Mouse (Mus musculus): Measurements from ENCODE around the gene Ubb. TPM values are rescaled to one million over a fixed set of nuclear protein-coding genes. Genes with fewer than 3 reads are reported as not detected.
A peak's percentile ranks its signal among the peaks of the same experiment; 100 is the strongest.

Ubb gene
- polyA plus RNA-seq, 1 experiment from 2014 or later, result 4,426 TPM

DNA sequence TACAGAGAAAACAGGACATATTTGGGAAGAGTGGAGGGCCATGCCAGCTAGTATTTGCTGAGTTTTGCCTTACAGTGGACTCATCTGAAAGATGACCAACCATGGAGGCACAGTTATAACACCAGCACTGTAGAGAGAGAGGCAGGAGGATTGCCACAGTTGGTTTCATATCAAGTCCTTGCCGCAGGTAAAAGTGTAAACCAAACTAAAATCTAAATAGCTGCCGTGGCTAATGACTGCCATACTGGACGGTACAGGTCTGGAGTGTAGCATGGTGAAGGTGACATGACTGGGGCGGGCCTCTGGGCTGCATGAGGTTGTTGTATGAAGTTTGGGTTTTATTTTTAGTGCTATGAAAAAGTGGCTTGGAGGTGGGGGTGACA lies 23.7 kb downstream of the Ubb start:
- ATAC-seq (ENCODE audit: low FRiP score) (no peak), DNase-seq (ENCODE audit: low spot score) (no peak)
- Histone ChIP-seq H3K9ac (no peak overlapping the region), H3K4me1 (replicated peaks; ENCODE audit: control insufficient read depth, insufficient read depth, low read length) (no peaks in the 10 kb centered on the region; the same call in none of the 2 replicates), H3K36me3 (replicated peaks; ENCODE audit: control insufficient read depth, insufficient read depth) (peaks cover 10% of the 10 kb centered on the region; the same call in 1 of the 2 replicates), H3K27me3 (ENCODE audit: control insufficient read depth, insufficient read depth, low read length) (no peaks in the 10 kb centered on the region), H3K4me3 (replicated peaks; ENCODE audit: low read length) (no peak overlapping the region), H3K9me3 (ENCODE audit: control insufficient read depth, low read length) (no peaks in the 10 kb centered on the region), H3K27ac (no peak overlapping the region), H3K4me2 (replicated peaks) (no peak overlapping the region)
- WGBS, result 86% methylated on average over 4 of the region's 4 CpGs

DNA sequence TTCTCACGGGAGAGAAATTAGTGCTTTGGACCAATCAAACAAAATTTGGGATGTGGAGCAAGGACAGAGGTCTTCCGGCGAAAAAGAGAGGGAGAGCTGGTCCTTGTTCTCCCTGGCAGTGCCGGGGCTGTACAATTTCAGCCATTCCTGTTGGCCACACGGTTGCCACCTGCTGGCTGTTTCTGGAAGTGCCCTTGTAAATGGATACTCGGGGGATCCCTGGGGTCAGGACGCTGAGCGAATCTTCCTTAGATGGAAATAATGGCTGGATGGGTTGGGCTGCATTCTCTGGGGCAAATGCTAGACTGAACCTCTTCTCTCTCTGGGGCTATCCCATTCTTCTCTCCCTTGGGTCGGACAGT lies 24.3 kb downstream of the Ubb start:
- Histone ChIP-seq H3K9me3 (ENCODE audit: control insufficient read depth, low read length) (no peaks in the 10 kb centered on the region), H3K27me3 (ENCODE audit: control insufficient read depth, insufficient read depth, low read length) (no peaks in the 10 kb centered on the region), H3K4me1 (replicated peaks; ENCODE audit: control insufficient read depth, insufficient read depth, low read length) (no peaks in the 10 kb centered on the region; the same call in none of the 2 replicates), H3K4me2 (replicated peaks) (peak overlapping the region; percentile 76), H3K4me3 (replicated peaks; ENCODE audit: low read length) (peak overlapping the region; percentile 41), H3K36me3 (replicated peaks; ENCODE audit: control insufficient read depth, insufficient read depth) (peaks cover 10% of the 10 kb centered on the region; the same call in 1 of the 2 replicates), H3K27ac (peak overlapping the region; percentile 75), H3K9ac (peak overlapping the region; percentile 63)
- 2% methylated on average over 9 of the region's 9 CpGs for WGBS
- DNase-seq (ENCODE audit: low spot score) (peak; percentile 94), ATAC-seq (ENCODE audit: low FRiP score) (peak; percentile 82)

- Histone ChIP-seq H3K36me3 (replicated peaks; ENCODE audit: control insufficient read depth, insufficient read depth) (peaks cover 10% of the 10 kb centered on the region; the same call in 1 of the 2 replicates), H3K4me2 (replicated peaks) (peak overlapping the region; percentile 76), H3K9me3 (ENCODE audit: control insufficient read depth, low read length) (no peaks in the 10 kb centered on the region), H3K27me3 (ENCODE audit: control insufficient read depth, insufficient read depth, low read length) (no peaks in the 10 kb centered on the region), H3K4me1 (replicated peaks; ENCODE audit: control insufficient read depth, insufficient read depth, low read length) (no peaks in the 10 kb centered on the region; the same call in none of the 2 replicates), H3K27ac (peak overlapping the region; percentile 75), H3K4me3 (replicated peaks; ENCODE audit: low read length) (peak overlapping the region; percentile 41), H3K9ac (peak overlapping the region; percentile 63)
- 5% methylated on average over 27 of the region's 27 CpGs for WGBS
- DNase-seq (ENCODE audit: low spot score) (peak; percentile 53), ATAC-seq (ENCODE audit: low FRiP score) (peak; percentile 77; the same call in 1 of the 2 replicates)
Observed at GRCm38 (mm10) chr11:62575659-62576438, 24.9 kb downstream of the Ubb start.

DNA sequence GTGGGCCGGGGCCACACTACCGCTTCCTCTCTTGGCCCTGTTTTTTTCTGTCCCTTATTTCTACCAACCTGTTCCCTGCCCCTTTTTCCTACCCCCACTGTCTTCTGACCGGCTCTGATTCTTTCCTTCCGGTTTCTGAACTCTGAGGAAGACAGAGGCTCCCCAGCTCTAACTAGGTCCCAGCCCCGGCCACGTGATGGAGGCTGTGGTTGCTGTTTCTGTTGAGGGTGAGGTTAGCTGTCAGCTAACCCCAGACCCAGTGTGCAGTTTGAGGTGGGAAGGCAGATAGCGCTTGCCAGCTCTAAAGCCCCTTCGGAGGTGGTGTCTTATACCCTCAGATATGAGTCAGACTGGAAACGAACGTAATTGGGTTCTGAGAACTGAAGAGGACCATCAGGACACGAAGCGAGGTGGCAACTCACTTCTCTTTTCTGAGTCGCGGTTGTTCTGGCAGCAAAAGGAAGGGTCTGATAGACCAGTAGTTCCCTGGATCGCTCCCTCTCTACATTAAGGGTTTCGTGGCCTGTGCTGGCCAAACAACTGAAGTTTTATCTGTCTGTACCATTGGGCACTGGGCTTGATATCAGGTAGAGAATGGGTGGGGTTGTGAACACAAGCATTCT lies 25.7 kb downstream of the Ubb start:
- Histone ChIP-seq H3K27me3 (ENCODE audit: control insufficient read depth, insufficient read depth, low read length) (no peaks in the 10 kb centered on the region), H3K4me1 (replicated peaks; ENCODE audit: control insufficient read depth, insufficient read depth, low read length) (no peaks in the 10 kb centered on the region; the same call in none of the 2 replicates), H3K4me2 (replicated peaks) (peak overlapping the region; percentile 76), H3K9me3 (ENCODE audit: control insufficient read depth, low read length) (no peaks in the 10 kb centered on the region), H3K27ac (peak overlapping the region; percentile 75; the same call in 1 of the 2 replicates), H3K9ac (peak overlapping the region; percentile 63), H3K36me3 (replicated peaks; ENCODE audit: control insufficient read depth, insufficient read depth) (peaks cover 16% of the 10 kb centered on the region; the same call in 1 of the 2 replicates), H3K4me3 (replicated peaks; ENCODE audit: low read length) (peak overlapping the region; percentile 41)
- WGBS, result 66% methylated on average over 16 of the region's 16 CpGs
- DNase-seq (ENCODE audit: low spot score) (no peak), ATAC-seq (ENCODE audit: low FRiP score) (no peak)

- no peak overlapping the region for H3K27ac ChIP-seq
- no peak overlapping the region for H3K9ac ChIP-seq
- no peaks in the 10 kb centered on the region for H3K4me1 ChIP-seq (replicated peaks; ENCODE audit: control insufficient read depth, insufficient read depth, low read length)
- H3K4me3 ChIP-seq (replicated peaks; ENCODE audit: low read length), result no peak overlapping the region
- H3K27me3 ChIP-seq (ENCODE audit: control insufficient read depth, insufficient read depth, low read length), result no peaks in the 10 kb centered on the region
- ATAC-seq (ENCODE audit: low FRiP score) (no peak), DNase-seq (ENCODE audit: low spot score) (no peak)
- H3K9me3 ChIP-seq (ENCODE audit: control insufficient read depth, low read length), result no peaks in the 10 kb centered on the region
- H3K36me3 ChIP-seq (replicated peaks; ENCODE audit: control insufficient read depth, insufficient read depth), result peaks cover 27% of the 10 kb centered on the region
- H3K4me2 ChIP-seq (replicated peaks), result no peak overlapping the region
- 64% methylated on average over 6 of the region's 6 CpGs for WGBS
Observed at GRCm38 (mm10) chr11:62583031-62583430, 32.1 kb downstream of the Ubb start.

DNA sequence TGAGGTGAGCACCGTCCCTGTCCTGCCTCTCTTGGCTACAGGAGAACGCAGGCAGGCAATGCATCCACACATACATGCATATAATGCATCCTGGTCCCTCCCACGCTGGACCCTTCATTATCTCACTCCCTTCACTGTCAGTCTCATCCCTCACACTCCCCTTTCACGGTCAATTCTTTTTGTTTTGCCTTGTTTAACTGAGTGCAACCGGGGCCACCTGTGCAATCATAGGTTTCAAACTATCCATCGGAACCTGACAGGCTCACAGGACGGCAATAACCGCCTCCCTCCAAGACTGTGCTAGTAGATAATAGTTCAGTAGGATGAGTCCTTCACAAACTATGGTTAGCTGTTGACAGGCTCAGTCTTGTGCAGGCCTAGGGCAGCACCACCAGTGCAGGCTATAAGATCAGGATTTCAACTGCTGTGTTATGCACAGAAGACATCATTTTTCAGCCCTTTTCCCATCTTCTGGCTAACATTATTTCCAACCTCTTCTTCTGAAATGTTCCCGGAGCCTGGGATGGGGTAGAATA lies 33.8 kb downstream of the Ubb start:
- Histone ChIP-seq H3K4me3 (replicated peaks; ENCODE audit: low read length) (no peak overlapping the region), H3K9me3 (ENCODE audit: control insufficient read depth, low read length) (no peaks in the 10 kb centered on the region), H3K27ac (no peak overlapping the region), H3K9ac (no peak overlapping the region), H3K36me3 (replicated peaks; ENCODE audit: control insufficient read depth, insufficient read depth) (peaks cover 30% of the 10 kb centered on the region), H3K4me1 (replicated peaks; ENCODE audit: control insufficient read depth, insufficient read depth, low read length) (no peaks in the 10 kb centered on the region), H3K4me2 (replicated peaks) (no peak overlapping the region), H3K27me3 (ENCODE audit: control insufficient read depth, insufficient read depth, low read length) (no peaks in the 10 kb centered on the region)
- DNase-seq (ENCODE audit: low spot score), result no peak
- no peak for ATAC-seq (ENCODE audit: low FRiP score)
- 86% methylated on average over 9 of the region's 9 CpGs for WGBS

- Histone ChIP-seq H3K4me3 (replicated peaks; ENCODE audit: low read length) (no peak overlapping the region), H3K4me1 (replicated peaks; ENCODE audit: control insufficient read depth, insufficient read depth, low read length) (no peaks in the 10 kb centered on the region), H3K27ac (no peak overlapping the region), H3K27me3 (ENCODE audit: control insufficient read depth, insufficient read depth, low read length) (no peaks in the 10 kb centered on the region), H3K36me3 (replicated peaks; ENCODE audit: control insufficient read depth, insufficient read depth) (peaks cover 23% of the 10 kb centered on the region), H3K9ac (no peak overlapping the region), H3K4me2 (replicated peaks) (no peak overlapping the region), H3K9me3 (ENCODE audit: control insufficient read depth, low read length) (no peaks in the 10 kb centered on the region)
- DNase-seq (ENCODE audit: low spot score), result no peak
- ATAC-seq (ENCODE audit: low FRiP score), result no peak
- 87% methylated on average over 5 of the region's 5 CpGs for WGBS
Observed at GRCm38 (mm10) chr11:62587034-62587433, 36.1 kb downstream of the Ubb start.

DNA sequence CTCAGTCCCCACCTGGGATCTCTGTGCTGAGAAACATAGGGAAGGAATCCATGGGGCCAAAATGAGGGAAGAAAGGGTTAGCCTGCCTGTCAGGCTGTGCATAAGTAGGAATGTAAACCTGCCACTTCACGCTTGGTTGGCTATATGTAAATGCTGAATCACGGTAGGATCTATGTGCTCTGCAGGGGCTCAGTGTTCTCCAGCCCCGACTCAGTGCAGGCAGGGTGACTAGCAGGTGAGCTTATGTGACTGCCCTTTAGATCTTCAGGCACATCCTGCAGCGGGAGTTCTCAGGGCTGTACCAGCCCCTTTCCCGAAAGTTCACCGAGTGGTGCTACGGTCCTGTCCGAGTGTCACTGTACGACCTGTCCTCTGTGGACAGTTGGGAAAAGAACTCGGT lies 38.4 kb downstream of the Ubb start:
- H3K36me3 ChIP-seq (replicated peaks; ENCODE audit: control insufficient read depth, insufficient read depth), result peaks cover 23% of the 10 kb centered on the region
- no peak overlapping the region for H3K27ac ChIP-seq
- H3K9ac ChIP-seq, result no peak overlapping the region
- no peak overlapping the region for H3K4me2 ChIP-seq (replicated peaks)
- DNase-seq (ENCODE audit: low spot score) (no peak), ATAC-seq (ENCODE audit: low FRiP score) (no peak)
- no peaks in the 10 kb centered on the region for H3K9me3 ChIP-seq (ENCODE audit: control insufficient read depth, low read length)
- no peak overlapping the region for H3K4me3 ChIP-seq (replicated peaks; ENCODE audit: low read length)
- 80% methylated on average over 10 of the region's 10 CpGs for WGBS
- H3K4me1 ChIP-seq (replicated peaks; ENCODE audit: control insufficient read depth, insufficient read depth, low read length), result no peaks in the 10 kb centered on the region
- no peaks in the 10 kb centered on the region for H3K27me3 ChIP-seq (ENCODE audit: control insufficient read depth, insufficient read depth, low read length)

DNA sequence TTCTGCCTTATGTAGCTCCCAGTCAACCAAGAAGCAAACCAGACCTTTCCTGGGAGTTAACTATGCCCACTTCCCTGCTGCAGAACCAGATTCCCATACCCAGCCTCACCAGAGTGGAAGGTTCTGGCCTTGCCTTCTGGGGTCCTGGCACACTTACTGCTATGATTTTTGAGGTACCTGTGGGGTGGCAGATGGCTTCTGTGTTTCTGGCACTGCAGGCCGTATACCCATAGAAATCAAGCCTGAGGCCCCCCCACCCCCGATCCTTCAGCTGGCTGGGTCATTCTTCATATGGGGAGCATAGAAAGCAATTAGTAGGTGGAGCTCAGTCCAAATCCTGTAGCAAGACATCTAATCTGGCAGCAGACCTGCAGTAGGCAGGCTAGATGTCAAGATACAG lies 40.1 kb downstream of the Ubb start:
- DNase-seq (ENCODE audit: low spot score) (no peak), ATAC-seq (ENCODE audit: low FRiP score) (no peak)
- H3K9me3 ChIP-seq (ENCODE audit: control insufficient read depth, low read length), result no peaks in the 10 kb centered on the region
- no peak overlapping the region for H3K4me3 ChIP-seq (replicated peaks; ENCODE audit: low read length)
- peaks cover 23% of the 10 kb centered on the region; the same call in 1 of the 2 replicates for H3K36me3 ChIP-seq (replicated peaks; ENCODE audit: control insufficient read depth, insufficient read depth)
- H3K27me3 ChIP-seq (ENCODE audit: control insufficient read depth, insufficient read depth, low read length), result no peaks in the 10 kb centered on the region
- 92% methylated on average over 2 of the region's 2 CpGs for WGBS
- no peak overlapping the region for H3K9ac ChIP-seq
- H3K4me2 ChIP-seq (replicated peaks), result no peak overlapping the region
- H3K4me1 ChIP-seq (replicated peaks; ENCODE audit: control insufficient read depth, insufficient read depth, low read length), result no peaks in the 10 kb centered on the region
- no peak overlapping the region for H3K27ac ChIP-seq

Data from hindbrain, embryonic 14.5 days (tissue).